Mouse (Mus musculus) G1E (cell line): ENCODE results near the gene Eaf1.
"Not testable (repeated sequence)": the region's sequence is repeated elsewhere in the genome, so short reads cannot be mapped to it uniquely, and the experiment has no call there.

Source experiments
- CTCF ChIP-seq: IDR thresholded peaks from 2 replicates; pipeline ENCODE4 v1.5.1; 2012; ENCODE audit warnings: low read depth, low read length, inconsistent platforms, mixed read lengths
- GATA1 ChIP-seq: IDR thresholded peaks from 2 replicates; pipeline ENCODE4 v1.6.1; 2012; ENCODE audit warnings: borderline replicate concordance, low read length, inconsistent platforms, mixed read lengths
- POLR2AphosphoS5 ChIP-seq: IDR thresholded peaks from 2 replicates; pipeline ENCODE4 v1.6.1; 2012; ENCODE audit warnings: low read depth, low read length, inconsistent platforms; ENCODE audit not compliant: insufficient replicate concordance
- TAL1 ChIP-seq: conservative IDR thresholded peaks from 2 replicates; pipeline ENCODE4 v1.6.1; 2012; ENCODE audit warnings: low read depth, low read length, inconsistent platforms, mixed read lengths

GRCm38 (mm10) chr14:31453946-31454345 is 40.3 kb upstream of the Eaf1 start:
- not testable (repeated sequence) for TF ChIP-seq CTCF, TAL1, GATA1, POLR2AphosphoS5
